Comparison of ENCODE assay signal across 8 mouse cellular contexts in the genomic region with DNA sequence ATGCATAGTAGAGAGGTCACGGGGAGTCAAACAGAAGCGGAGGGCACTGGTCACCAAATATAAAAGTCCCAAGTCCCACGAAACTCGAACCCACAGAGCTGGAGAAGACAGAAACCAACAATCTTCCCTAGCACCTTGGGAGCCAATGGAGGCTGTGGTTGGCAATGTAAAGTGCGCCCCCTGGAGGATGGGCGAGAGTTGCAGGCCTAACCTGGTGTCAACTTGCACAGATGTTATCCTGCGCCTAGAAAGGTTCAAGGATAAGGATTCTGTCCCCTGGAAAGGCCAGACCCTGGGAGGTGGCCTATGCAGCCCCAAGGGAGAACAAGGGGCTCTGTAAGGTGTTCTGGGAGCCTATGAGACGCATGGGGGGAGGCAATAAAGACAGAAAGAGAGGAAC. TPM values are rescaled to one million over a fixed set of nuclear protein-coding genes. Genes with fewer than 3 reads are reported as not detected.
DNase-seq lines count a peak whose midpoint lies in the region; ATAC-seq and TF ChIP-seq lines count a peak whose summit lies in the region.

No protein-coding gene starts in this region.

- no peaks in the 10 kb centered on the region for H3K4me1 ChIP-seq in kidney, adult 2 months (ENCODE audit: control insufficient read depth, insufficient read depth, low read length)
- peaks cover 23% of the 10 kb centered on the region for H3K4me1 ChIP-seq in limb, embryonic 13.5 days

- H3K36me3 ChIP-seq in kidney, adult 2 months (ENCODE audit: control insufficient read depth, insufficient read depth, low read length): no peaks in the 10 kb centered on the region; the same call in 1 of the 2 replicates
- H3K36me3 ChIP-seq in limb, embryonic 13.5 days: peaks cover 9% of the 10 kb centered on the region; the same call in 1 of the 2 replicates

- peak overlapping the region; percentile 13; the same call in 1 of the 2 replicates for H3K9ac ChIP-seq in limb, embryonic 13.5 days

- TF ChIP-seq CTCF in kidney, adult 2 months (conservative IDR thresholded peaks at IDR 0.05; ENCODE audit: insufficient read depth, insufficient read length, low read depth, low read length): peak; percentile 89

- peak overlapping the region; percentile 30; the same call in 1 of the 2 replicates for H3K4me2 ChIP-seq in limb, embryonic 13.5 days (replicated peaks)

- TF ChIP-seq POLR2A in kidney, adult 2 months (IDR thresholded peaks at IDR 0.05; ENCODE audit: low read depth, low read length): no peak

- H3K4me3 ChIP-seq in kidney, adult 2 months (ENCODE audit: insufficient read depth, low read depth, low read length): no peak overlapping the region
- no peak overlapping the region for H3K4me3 ChIP-seq in limb, embryonic 13.5 days

- H3K27ac ChIP-seq in kidney, adult 2 months (ENCODE audit: insufficient read depth, low read depth, low read length): no peak overlapping the region
- peak overlapping the region; percentile 53; the same call in 1 of the 2 replicates for H3K27ac ChIP-seq in limb, embryonic 13.5 days

- DNase-seq in frontal cortex, postnatal 14 days (ENCODE audit: low spot score in 2 of 2): peak; percentile 38 to 42
- DNase-seq in c-Kit-positive CD71-negative TER-119-negative erythroid progenitor cells, embryonic 14.5 days (ENCODE audit: low read depth): peak; percentile 66
- peak; percentile 54 to 62 for DNase-seq in gastrocnemius, adult 8-10 months (ENCODE audit: low spot score in 2 of 2)
- DNase-seq in kidney, adult 2 months: peak; percentile 70
- DNase-seq in natural killer cell, adult 2 months (ENCODE audit: low spot score in 2 of 2): peak; percentile 59 to 71
- DNase-seq in testis, postnatal 14 days (ENCODE audit: low spot score): peak; percentile 45

- H3K9me3 ChIP-seq in limb, embryonic 13.5 days: no peaks in the 10 kb centered on the region

- no peak for ATAC-seq in frontal cortex, adult (ENCODE audit: low TSS enrichment)
- ATAC-seq in limb, embryonic 13.5 days (ENCODE audit: low FRiP score, low read depth): no peak

- no peaks in the 10 kb centered on the region for H3K27me3 ChIP-seq in kidney, adult 2 months (replicated peaks; ENCODE audit: control insufficient read depth, insufficient read depth, low read length)
- no peaks in the 10 kb centered on the region for H3K27me3 ChIP-seq in limb, embryonic 13.5 days

- WGBS in kidney, adult 2 months: 74% methylated on average over 8 of the region's 8 CpGs
- WGBS in limb, embryonic 13.5 days: 69% methylated on average over 8 of the region's 8 CpGs

RNA-seq across cellular contexts. Expression of a gene that starts 24.0 kb away (rescaled TPM):
- 1 to 10 TPM; 2.0 to 3.5 (median 2.9) TPM for total RNA-seq in gastrocnemius, adult 8-10 months (2022)
- polyA plus RNA-seq in kidney, adult 2 months (2012; rRNA removed): 81.6 and 87.7 TPM in 2 replicates
- 16.1 and 16.8 TPM in 2 replicates for polyA plus RNA-seq in limb, embryonic 13.5 days (2015; fragmentation: Nextera tagmentation; extraction: Ambion mirVana)

RNA-seq across cellular contexts. Expression of a gene that starts 47.9 kb away (rescaled TPM):
- total RNA-seq in gastrocnemius, adult 8-10 months (2022): 1 to 10 TPM; 2.0 to 3.4 (median 3.1) TPM
- polyA plus RNA-seq in kidney, adult 2 months (2012; rRNA removed): 17.7 and 18.8 TPM in 2 replicates
- 36.4 and 38.0 TPM in 2 replicates for polyA plus RNA-seq in limb, embryonic 13.5 days (2015; fragmentation: Nextera tagmentation; extraction: Ambion mirVana)
